Mouse (Mus musculus): Measurements from ENCODE around the gene Pate2. TPM values are rescaled to one million over a fixed set of nuclear protein-coding genes. Genes with fewer than 3 reads are reported as not detected.

Gene Pate2
- polyA plus RNA-seq, 1 experiment from 2014 or later: 0.72 TPM

DNA sequence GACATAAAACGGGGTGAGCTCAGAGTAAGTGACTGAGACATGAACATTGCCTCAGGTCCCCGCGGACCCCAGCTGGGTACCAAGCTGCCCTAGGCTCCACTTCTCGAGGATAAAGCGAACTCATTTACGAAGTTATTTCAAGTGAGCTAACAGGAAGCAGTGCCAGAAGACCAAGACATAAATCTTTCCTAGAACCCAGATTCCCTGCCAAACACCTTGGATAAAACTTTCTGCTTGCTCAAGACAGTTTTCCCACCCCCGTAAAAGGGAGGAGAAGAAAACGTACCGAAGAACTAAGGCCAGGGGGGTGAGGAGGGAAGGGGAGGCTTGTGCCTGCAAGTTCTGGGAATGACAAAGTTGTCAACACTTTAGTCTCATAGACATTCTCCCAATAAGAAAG, 36.8 kb upstream of the Pate2 start:
- Histone ChIP-seq H3K4me1 (replicated peaks; ENCODE audit: control insufficient read depth, insufficient read depth, low read length) (no peaks in the 10 kb centered on the region), H3K27me3 (ENCODE audit: control insufficient read depth, insufficient read depth, low read depth, low read length) (no peaks in the 10 kb centered on the region), H3K4me2 (ENCODE audit: low read depth, low read length) (no peak overlapping the region), H3K36me3 (ENCODE audit: control insufficient read depth, insufficient read depth, low read length) (no peaks in the 10 kb centered on the region), H3K9ac (ENCODE audit: low read length) (no peak overlapping the region), H3K27ac (ENCODE audit: low read length) (no peak overlapping the region), H3K4me3 (ENCODE audit: low read length) (no peak overlapping the region), H3K9me3 (ENCODE audit: control insufficient read depth, low read length) (no peaks in the 10 kb centered on the region)
- no peak for ATAC-seq (ENCODE audit: low read depth)
- 51% methylated on average over 9 of the region's 9 CpGs for WGBS

DNA sequence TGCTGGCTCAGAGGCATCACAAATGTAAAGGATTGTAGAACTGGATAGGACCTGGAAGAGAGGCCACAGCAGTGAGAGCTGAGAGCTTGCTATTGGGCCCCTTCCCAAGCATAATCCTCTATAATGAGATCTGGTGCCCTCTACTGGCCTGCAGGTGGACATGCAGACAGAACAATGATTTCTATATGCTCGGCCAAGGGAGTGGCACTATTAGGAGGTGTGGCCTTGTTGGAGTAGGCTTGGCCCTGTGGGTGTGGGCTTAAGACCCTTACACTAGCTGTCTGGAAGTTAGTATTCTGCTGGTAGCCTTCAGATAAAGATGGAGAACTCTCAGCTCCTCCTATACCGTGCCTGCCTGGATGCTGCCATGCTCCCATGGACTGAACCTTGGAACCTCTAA, 35.0 kb upstream of the Pate2 start:
- ATAC-seq (ENCODE audit: low read depth): peak; percentile 80; the same call in 1 of the 2 replicates
- Histone ChIP-seq H3K9ac (ENCODE audit: low read length) (no peak overlapping the region), H3K36me3 (ENCODE audit: control insufficient read depth, insufficient read depth, low read length) (no peaks in the 10 kb centered on the region), H3K27ac (ENCODE audit: low read length) (no peak overlapping the region), H3K4me1 (replicated peaks; ENCODE audit: control insufficient read depth, insufficient read depth, low read length) (no peaks in the 10 kb centered on the region), H3K4me3 (ENCODE audit: low read length) (no peak overlapping the region), H3K4me2 (ENCODE audit: low read depth, low read length) (no peak overlapping the region), H3K27me3 (ENCODE audit: control insufficient read depth, insufficient read depth, low read depth, low read length) (no peaks in the 10 kb centered on the region), H3K9me3 (ENCODE audit: control insufficient read depth, low read length) (no peaks in the 10 kb centered on the region)
- 4% methylated on average over 2 of the region's 2 CpGs for WGBS

GRCm38 (mm10) chr9:35535876-35536275, 34.2 kb upstream of the Pate2 start:
- H3K4me3 ChIP-seq (ENCODE audit: low read length): no peak overlapping the region
- no peak overlapping the region for H3K9ac ChIP-seq (ENCODE audit: low read length)
- no peaks in the 10 kb centered on the region for H3K36me3 ChIP-seq (ENCODE audit: control insufficient read depth, insufficient read depth, low read length)
- H3K9me3 ChIP-seq (ENCODE audit: control insufficient read depth, low read length): no peaks in the 10 kb centered on the region
- no peaks in the 10 kb centered on the region for H3K4me1 ChIP-seq (replicated peaks; ENCODE audit: control insufficient read depth, insufficient read depth, low read length)
- no peaks in the 10 kb centered on the region for H3K27me3 ChIP-seq (ENCODE audit: control insufficient read depth, insufficient read depth, low read depth, low read length)
- no peak overlapping the region for H3K27ac ChIP-seq (ENCODE audit: low read length)
- ATAC-seq (ENCODE audit: low read depth): no peak
- WGBS: 61% methylated on average over 4 of the region's 4 CpGs
- H3K4me2 ChIP-seq (ENCODE audit: low read depth, low read length): no peak overlapping the region

GRCm38 (mm10) chr9:35539001-35539750, 30.9 kb upstream of the Pate2 start:
- Histone ChIP-seq H3K9ac (ENCODE audit: low read length) (no peak overlapping the region), H3K36me3 (ENCODE audit: control insufficient read depth, insufficient read depth, low read length) (no peaks in the 10 kb centered on the region), H3K9me3 (ENCODE audit: control insufficient read depth, low read length) (no peaks in the 10 kb centered on the region), H3K27ac (ENCODE audit: low read length) (no peak overlapping the region), H3K4me2 (ENCODE audit: low read depth, low read length) (no peak overlapping the region), H3K4me1 (replicated peaks; ENCODE audit: control insufficient read depth, insufficient read depth, low read length) (no peaks in the 10 kb centered on the region), H3K27me3 (ENCODE audit: control insufficient read depth, insufficient read depth, low read depth, low read length) (no peaks in the 10 kb centered on the region), H3K4me3 (ENCODE audit: low read length) (no peak overlapping the region)
- WGBS: 56% methylated on average over 13 of the region's 13 CpGs
- ATAC-seq (ENCODE audit: low read depth): no peak

DNA sequence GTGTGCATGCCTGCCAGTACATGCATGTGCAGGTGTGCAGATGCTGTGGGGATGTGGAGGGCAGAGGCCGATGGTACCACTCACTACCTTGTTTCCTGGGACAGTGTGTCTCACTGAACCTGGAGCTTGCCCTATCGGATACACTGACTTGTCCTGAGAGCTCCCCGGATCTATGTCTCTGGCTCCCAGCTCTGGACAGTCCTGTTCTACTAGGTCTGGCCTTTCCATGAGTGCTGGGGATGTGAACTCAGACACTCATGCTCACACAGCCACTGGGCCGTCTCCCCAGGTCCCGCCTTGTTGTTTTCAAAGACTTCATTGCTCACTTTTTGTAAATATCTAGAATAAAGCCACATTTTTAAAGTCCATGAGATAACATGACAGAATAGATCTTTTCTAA, 29.1 kb upstream of the Pate2 start:
- Histone ChIP-seq H3K9me3 (ENCODE audit: control insufficient read depth, low read length) (no peaks in the 10 kb centered on the region), H3K4me1 (replicated peaks; ENCODE audit: control insufficient read depth, insufficient read depth, low read length) (no peaks in the 10 kb centered on the region), H3K4me2 (ENCODE audit: low read depth, low read length) (no peak overlapping the region), H3K36me3 (ENCODE audit: control insufficient read depth, insufficient read depth, low read length) (no peaks in the 10 kb centered on the region), H3K9ac (ENCODE audit: low read length) (no peak overlapping the region), H3K27me3 (ENCODE audit: control insufficient read depth, insufficient read depth, low read depth, low read length) (no peaks in the 10 kb centered on the region), H3K4me3 (ENCODE audit: low read length) (no peak overlapping the region), H3K27ac (ENCODE audit: low read length) (no peak overlapping the region)
- no peak for ATAC-seq (ENCODE audit: low read depth)
- WGBS: 68% methylated on average over 5 of the region's 5 CpGs

GRCm38 (mm10) chr9:35541488-35541887, 28.6 kb upstream of the Pate2 start:
- Histone ChIP-seq H3K4me2 (ENCODE audit: low read depth, low read length) (no peak overlapping the region), H3K9ac (ENCODE audit: low read length) (no peak overlapping the region)

DNA sequence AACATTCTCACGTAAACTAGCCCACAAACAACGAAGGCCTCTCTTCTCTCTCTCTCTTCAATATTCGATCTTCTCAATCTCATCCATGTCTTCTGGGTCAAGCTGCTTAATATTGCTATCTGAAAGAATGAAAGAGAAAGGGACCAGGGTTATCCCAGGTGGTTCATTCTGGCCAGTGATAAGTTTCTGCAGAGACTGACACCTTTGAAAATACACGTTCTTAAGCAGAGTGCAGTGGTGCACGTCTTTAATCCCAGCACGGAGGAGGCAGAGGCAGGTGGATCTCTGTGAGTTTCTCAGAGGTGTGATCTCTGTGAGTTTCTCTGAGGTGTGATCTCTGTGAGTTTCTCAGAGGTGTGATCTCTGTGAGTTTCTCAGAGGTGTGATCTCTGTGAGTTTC, 28.1 kb upstream of the Pate2 start:
- no peak for ATAC-seq (ENCODE audit: low read depth)
- Histone ChIP-seq H3K9ac (ENCODE audit: low read length) (no peak overlapping the region), H3K9me3 (ENCODE audit: control insufficient read depth, low read length) (no peaks in the 10 kb centered on the region), H3K27ac (ENCODE audit: low read length) (no peak overlapping the region), H3K36me3 (ENCODE audit: control insufficient read depth, insufficient read depth, low read length) (no peaks in the 10 kb centered on the region), H3K4me1 (replicated peaks; ENCODE audit: control insufficient read depth, insufficient read depth, low read length) (no peaks in the 10 kb centered on the region), H3K27me3 (ENCODE audit: control insufficient read depth, insufficient read depth, low read depth, low read length) (no peaks in the 10 kb centered on the region), H3K4me2 (ENCODE audit: low read depth, low read length) (no peak overlapping the region), H3K4me3 (ENCODE audit: low read length) (no peak overlapping the region)
- 62% methylated on average over 6 of the region's 6 CpGs for WGBS

More at GRCm38 (mm10) chr9:35541488-35541887, 28.6 kb upstream of the Pate2 start:
- WGBS: 6% methylated on average over 6 of the region's 6 CpGs
- H3K27ac ChIP-seq (ENCODE audit: low read length): no peak overlapping the region
- peak; percentile 80 for ATAC-seq (ENCODE audit: low read depth)
- no peaks in the 10 kb centered on the region for H3K9me3 ChIP-seq (ENCODE audit: control insufficient read depth, low read length)
- no peaks in the 10 kb centered on the region for H3K27me3 ChIP-seq (ENCODE audit: control insufficient read depth, insufficient read depth, low read depth, low read length)
- no peaks in the 10 kb centered on the region for H3K4me1 ChIP-seq (replicated peaks; ENCODE audit: control insufficient read depth, insufficient read depth, low read length)
- no peaks in the 10 kb centered on the region for H3K36me3 ChIP-seq (ENCODE audit: control insufficient read depth, insufficient read depth, low read length)
- H3K4me3 ChIP-seq (ENCODE audit: low read length): no peak overlapping the region

GRCm38 (mm10) chr9:35543099-35543860, 26.8 kb upstream of the Pate2 start:
- ATAC-seq (ENCODE audit: low read depth): no peak
- H3K4me3 ChIP-seq (ENCODE audit: low read length): no peak overlapping the region
- WGBS: 79% methylated on average over 14 of the region's 14 CpGs
- no peaks in the 10 kb centered on the region for H3K27me3 ChIP-seq (ENCODE audit: control insufficient read depth, insufficient read depth, low read depth, low read length)
- no peak overlapping the region for H3K27ac ChIP-seq (ENCODE audit: low read length)
- H3K4me2 ChIP-seq (ENCODE audit: low read depth, low read length): no peak overlapping the region
- H3K9me3 ChIP-seq (ENCODE audit: control insufficient read depth, low read length): no peaks in the 10 kb centered on the region
- H3K4me1 ChIP-seq (replicated peaks; ENCODE audit: control insufficient read depth, insufficient read depth, low read length): no peaks in the 10 kb centered on the region
- H3K9ac ChIP-seq (ENCODE audit: low read length): no peak overlapping the region
- H3K36me3 ChIP-seq (ENCODE audit: control insufficient read depth, insufficient read depth, low read length): no peaks in the 10 kb centered on the region

DNA sequence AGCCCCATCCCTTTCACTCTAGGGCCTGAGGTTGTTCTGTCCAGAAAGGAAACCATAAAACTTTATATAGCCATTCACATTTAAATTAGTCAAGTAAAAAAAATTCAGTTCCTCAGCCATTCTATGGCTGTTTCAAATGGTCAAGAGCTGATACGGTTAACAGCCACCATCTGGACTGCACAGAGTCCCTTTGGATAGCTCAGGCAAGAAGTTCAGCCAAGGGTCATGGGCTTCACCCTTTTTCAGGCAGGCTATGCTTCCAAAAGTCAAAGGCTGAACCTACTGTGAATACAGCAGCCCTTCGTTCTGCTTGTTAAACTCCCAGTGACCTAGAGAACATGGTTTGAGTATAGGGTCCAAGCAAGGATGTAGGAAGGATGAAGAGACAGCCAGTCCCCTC, 25.4 kb upstream of the Pate2 start:
- WGBS: 64% methylated on average over 2 of the region's 2 CpGs
- ATAC-seq (ENCODE audit: low read depth): no peak
- no peak overlapping the region for H3K4me2 ChIP-seq (ENCODE audit: low read depth, low read length)

More for the DNA sequence above, 25.4 kb upstream of the Pate2 start:
- Histone ChIP-seq H3K4me3 (ENCODE audit: low read length) (no peak overlapping the region), H3K9me3 (ENCODE audit: control insufficient read depth, low read length) (no peaks in the 10 kb centered on the region), H3K27ac (ENCODE audit: low read length) (no peak overlapping the region), H3K9ac (ENCODE audit: low read length) (no peak overlapping the region), H3K4me1 (replicated peaks; ENCODE audit: control insufficient read depth, insufficient read depth, low read length) (no peaks in the 10 kb centered on the region), H3K27me3 (ENCODE audit: control insufficient read depth, insufficient read depth, low read depth, low read length) (no peaks in the 10 kb centered on the region), H3K36me3 (ENCODE audit: control insufficient read depth, insufficient read depth, low read length) (no peaks in the 10 kb centered on the region)
